Mouse (Mus musculus) ES-Bruce4 (cell line): ENCODE results near the gene Cux2.

ENCODE experiments used
- CTCF ChIP-seq: IDR thresholded peaks from one replicate; pipeline ENCODE4 v1.8.1; 2011; ENCODE audit warnings: low read depth, low read length
- EP300 ChIP-seq: IDR thresholded peaks from 2 replicates; pipeline ENCODE4 v1.6.1; 2011; ENCODE audit warnings: low read depth, low read length; ENCODE audit not compliant: insufficient read depth
- POLR2A ChIP-seq: IDR thresholded peaks from one replicate; pipeline ENCODE4 v1.8.1; 2011; ENCODE audit warnings: low read length; ENCODE audit not compliant: insufficient read depth

- no peak for TF ChIP-seq CTCF
- no peak for TF ChIP-seq POLR2A
- TF ChIP-seq EP300, result no peak
Measured at GRCm38 (mm10) chr5:122001311-122001710, 48.6 kb downstream of the Cux2 start.
